Mouse (Mus musculus) limb, embryonic 10.5 days (tissue): ENCODE results near the gene Wipf1. TPM values are rescaled to one million over a fixed set of nuclear protein-coding genes. Genes with fewer than 3 reads are reported as not detected.
"Not testable (repeated sequence)": the region's sequence is repeated elsewhere in the genome, so short reads cannot be mapped to it uniquely, and the experiment has no call there.

Source experiments
- DNase-seq: peaks from one replicate; pipeline ENCODE4 v3.0.0-alpha.2; 2017; ENCODE audit warnings: low spot score
- H3K27ac ChIP-seq: fragments of 300-500 bp; sonication (generic); 2 replicates; pipeline ENCODE4 v1.5.1; 2016; ENCODE audit warnings: mild to moderate bottlenecking
- H3K27me3 ChIP-seq: fragments of 300-500 bp; sonication (generic); 2 replicates; pipeline ENCODE4 v1.6.1; 2016; ENCODE audit warnings: low read depth, mild to moderate bottlenecking; ENCODE audit not compliant: poor library complexity, severe bottlenecking
- H3K36me3 ChIP-seq: fragments of 300-500 bp; sonication (generic); 2 replicates; pipeline ENCODE4 v1.6.1; 2016; ENCODE audit warnings: mild to moderate bottlenecking, moderate library complexity
- H3K4me1 ChIP-seq: fragments of 300-500 bp; sonication (generic); 2 replicates; pipeline ENCODE4 v1.6.1; 2016
- H3K4me3 ChIP-seq: fragments of 300-500 bp; sonication (generic); 2 replicates; pipeline ENCODE4 v1.5.1; 2016; ENCODE audit warnings: mild to moderate bottlenecking, moderate library complexity
- H3K9me3 ChIP-seq: fragments of 300-500 bp; sonication (generic); replicated peaks from 2 replicates; pipeline ENCODE4 v1.6.1; 2016; ENCODE audit warnings: mild to moderate bottlenecking
- WGBS: fragments of 180-500 bp; shearing (Covaris S2); methylation state at CpG from one replicate; pipeline ENCODE4 v1.1.7; 2016; 5-methylcytosine and 5-hydroxymethylcytosine counted together
- polyA plus RNA-seq: library from polyadenylated mRNA; unstranded; fragments of >200 nt; fragmentation: Nextera tagmentation; extraction: Ambion mirVana; gene quantifications from 2 replicates; pipeline ENCODE4 v1.2.1, GENCODE M21; 2016

The Wipf1 gene
- polyA plus RNA-seq, 1 experiment from 2014 or later, result 14.2 TPM

- WGBS, result 83% methylated on average over 2 of the region's 2 CpGs
- no peak for DNase-seq
- Histone ChIP-seq H3K27ac (no peak overlapping the region), H3K9me3 (no peaks in the 10 kb centered on the region), H3K36me3 (peaks cover 24% of the 10 kb centered on the region), H3K4me3 (no peak overlapping the region), H3K27me3 (no peaks in the 10 kb centered on the region), H3K4me1 (peaks cover 54% of the 10 kb centered on the region)
These were observed 16.3 kb downstream of the Wipf1 start for GRCm38 (mm10) chr2:73513204-73513749.

- H3K4me1 ChIP-seq, result peaks cover 63% of the 10 kb centered on the region
These were observed 17.5 kb downstream of the Wipf1 start for GRCm38 (mm10) chr2:73512044-73512443.

GRCm38 (mm10) chr2:73510731-73511360, 18.7 kb downstream of the Wipf1 start:
- Histone ChIP-seq H3K4me3 (no peak overlapping the region), H3K4me1 (peaks cover 63% of the 10 kb centered on the region), H3K9me3 (no peaks in the 10 kb centered on the region), H3K27ac (0 out of 2 replicates have a peak overlapping the region, but pooled peaks have one; percentile 7), H3K36me3 (peaks cover 9% of the 10 kb centered on the region; the same call in 1 of the 2 replicates), H3K27me3 (no peaks in the 10 kb centered on the region)
- 82% methylated on average over 7 of the region's 7 CpGs for WGBS
- no peak for DNase-seq

More at GRCm38 (mm10) chr2:73512044-73512443, 17.5 kb downstream of the Wipf1 start:
- H3K36me3 ChIP-seq, result peaks cover 15% of the 10 kb centered on the region
- no peaks in the 10 kb centered on the region for H3K9me3 ChIP-seq
- no peak overlapping the region for H3K4me3 ChIP-seq
- no peaks in the 10 kb centered on the region for H3K27me3 ChIP-seq
- WGBS, result 90% methylated on average over 3 of the region's 3 CpGs
- H3K27ac ChIP-seq, result peak overlapping the region; percentile 34; the same call in 1 of the 2 replicates
- DNase-seq, result no peak

- Histone ChIP-seq H3K27ac (peak overlapping the region; percentile 87), H3K36me3 (peaks cover 9% of the 10 kb centered on the region; the same call in 1 of the 2 replicates), H3K27me3 (no peaks in the 10 kb centered on the region), H3K9me3 (no peaks in the 10 kb centered on the region), H3K4me3 (no peak overlapping the region), H3K4me1 (peaks cover 63% of the 10 kb centered on the region)
- no peak for DNase-seq
- WGBS, result 75% methylated on average over 3 of the region's 3 CpGs
These were observed 19.6 kb downstream of the Wipf1 start for GRCm38 (mm10) chr2:73510025-73510288.

GRCm38 (mm10) chr2:73509248-73510024, 20.1 kb downstream of the Wipf1 start:
- peaks cover 63% of the 10 kb centered on the region for H3K4me1 ChIP-seq
- peaks cover 9% of the 10 kb centered on the region; the same call in 1 of the 2 replicates for H3K36me3 ChIP-seq
- 39% methylated on average over 15 of the region's 15 CpGs for WGBS
- H3K27ac ChIP-seq, result peak overlapping the region; percentile 87
- no peaks in the 10 kb centered on the region for H3K9me3 ChIP-seq
- peak; percentile 70 for DNase-seq
- H3K4me3 ChIP-seq, result peak overlapping the region; percentile 16
- no peaks in the 10 kb centered on the region for H3K27me3 ChIP-seq

GRCm38 (mm10) chr2:73507886-73508285, 21.6 kb downstream of the Wipf1 start:
- WGBS, result 84% methylated on average over 7 of the region's 7 CpGs
- H3K36me3 ChIP-seq, result peaks cover 16% of the 10 kb centered on the region
- peaks cover 51% of the 10 kb centered on the region for H3K4me1 ChIP-seq
- H3K27ac ChIP-seq, result peak overlapping the region; percentile 87; the same call in 1 of the 2 replicates
- DNase-seq, result no peak
- H3K4me3 ChIP-seq, result no peak overlapping the region
- H3K27me3 ChIP-seq, result no peaks in the 10 kb centered on the region
- H3K9me3 ChIP-seq, result no peaks in the 10 kb centered on the region

GRCm38 (mm10) chr2:73506337-73506736, 23.2 kb downstream of the Wipf1 start:
- H3K4me1 ChIP-seq, result peaks cover 39% of the 10 kb centered on the region
- 97% methylated on average over 4 of the region's 4 CpGs for WGBS
- DNase-seq, result not testable (repeated sequence)

GRCm38 (mm10) chr2:73502863-73503429, 26.6 kb downstream of the Wipf1 start:
- H3K27me3 ChIP-seq, result no peaks in the 10 kb centered on the region
- WGBS, result 95% methylated on average over 10 of the region's 10 CpGs
- no peak overlapping the region for H3K27ac ChIP-seq
- H3K36me3 ChIP-seq, result peaks cover 46% of the 10 kb centered on the region
- no peak overlapping the region for H3K4me3 ChIP-seq
- DNase-seq, result no peak
- peaks cover 14% of the 10 kb centered on the region for H3K4me1 ChIP-seq
- no peaks in the 10 kb centered on the region for H3K9me3 ChIP-seq

More at GRCm38 (mm10) chr2:73506337-73506736, 23.2 kb downstream of the Wipf1 start:
- not testable (repeated sequence) for H3K4me3 ChIP-seq, H3K27me3 ChIP-seq, H3K27ac ChIP-seq, H3K9me3 ChIP-seq
- peaks cover 26% of the 10 kb centered on the region for H3K36me3 ChIP-seq

GRCm38 (mm10) chr2:73500864-73501263, 28.7 kb downstream of the Wipf1 start:
- H3K27ac ChIP-seq, result 0 out of 2 replicates have a peak overlapping the region, but pooled peaks have one; percentile 19
- 84% methylated on average over 13 of the region's 13 CpGs for WGBS
- no peak overlapping the region for H3K4me3 ChIP-seq
- peaks cover 25% of the 10 kb centered on the region for H3K4me1 ChIP-seq
- peaks cover 44% of the 10 kb centered on the region for H3K36me3 ChIP-seq
- H3K27me3 ChIP-seq, result no peaks in the 10 kb centered on the region
- no peak for DNase-seq
- H3K9me3 ChIP-seq, result no peaks in the 10 kb centered on the region

- H3K4me3 ChIP-seq, result no peak overlapping the region
- peaks cover 45% of the 10 kb centered on the region for H3K4me1 ChIP-seq
- no peaks in the 10 kb centered on the region for H3K27me3 ChIP-seq
- H3K27ac ChIP-seq, result no peak overlapping the region
- no peaks in the 10 kb centered on the region for H3K9me3 ChIP-seq
- no peak for DNase-seq
- H3K36me3 ChIP-seq, result peaks cover 42% of the 10 kb centered on the region
These were observed 31.2 kb downstream of the Wipf1 start for GRCm38 (mm10) chr2:73498322-73498721.

- H3K4me1 ChIP-seq, result peaks cover 50% of the 10 kb centered on the region
- H3K27me3 ChIP-seq, result no peaks in the 10 kb centered on the region
- H3K9me3 ChIP-seq, result no peaks in the 10 kb centered on the region
- 61% methylated on average over 3 of the region's 3 CpGs for WGBS
- no peak overlapping the region for H3K4me3 ChIP-seq
- H3K36me3 ChIP-seq, result peaks cover 34% of the 10 kb centered on the region
- H3K27ac ChIP-seq, result no peak overlapping the region
- no peak for DNase-seq
These were observed 32.0 kb downstream of the Wipf1 start for GRCm38 (mm10) chr2:73497572-73497971.

- 90% methylated on average over 9 of the region's 9 CpGs for WGBS
- peak overlapping the region; percentile 79; the same call in 1 of the 2 replicates for H3K27ac ChIP-seq
- H3K4me3 ChIP-seq, result no peak overlapping the region
- H3K27me3 ChIP-seq, result no peaks in the 10 kb centered on the region
- DNase-seq, result no peak
- H3K4me1 ChIP-seq, result peaks cover 52% of the 10 kb centered on the region
- H3K36me3 ChIP-seq, result peaks cover 29% of the 10 kb centered on the region
- H3K9me3 ChIP-seq, result no peaks in the 10 kb centered on the region
These were observed 32.6 kb downstream of the Wipf1 start for GRCm38 (mm10) chr2:73496944-73497343.

- H3K27ac ChIP-seq, result peak overlapping the region; percentile 79
- no peak for DNase-seq
- H3K36me3 ChIP-seq, result peaks cover 27% of the 10 kb centered on the region
- H3K4me3 ChIP-seq, result 0 out of 2 replicates have a peak overlapping the region, but pooled peaks have one; percentile 11
- H3K27me3 ChIP-seq, result no peaks in the 10 kb centered on the region
- 65% methylated on average over 4 of the region's 4 CpGs for WGBS
- H3K4me1 ChIP-seq, result peaks cover 59% of the 10 kb centered on the region
- no peaks in the 10 kb centered on the region for H3K9me3 ChIP-seq
These were observed 33.2 kb downstream of the Wipf1 start for GRCm38 (mm10) chr2:73496329-73496685.
